Mouse (Mus musculus): ENCODE data around the gene Ncbp2.

The Ncbp2 gene

GRCm38 (mm10) chr16:32009913-32010312, 61.6 kb downstream of the Ncbp2 start:
- peak; percentile 9 for DNase-seq (ENCODE audit: low read depth)

DNA sequence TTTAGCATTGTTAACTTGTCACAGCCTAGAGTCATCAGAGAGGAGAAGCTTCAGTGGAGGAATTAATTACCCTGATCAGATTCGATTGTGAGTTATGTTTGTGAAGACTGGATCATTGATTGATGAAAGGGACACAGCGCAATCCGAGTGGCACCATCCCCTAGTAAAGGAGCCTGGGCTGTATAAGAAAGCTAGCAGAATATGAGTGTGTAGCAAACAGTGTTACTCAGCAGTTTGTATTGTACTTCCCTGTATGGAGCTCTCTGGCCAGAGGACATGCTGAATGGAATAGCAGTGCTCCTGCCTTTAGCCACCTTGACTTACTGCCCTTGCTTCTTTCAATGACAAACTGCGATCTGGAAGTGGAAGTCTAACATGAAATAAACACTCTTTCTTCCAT, 62.0 kb downstream of the Ncbp2 start:
- no peak for DNase-seq (ENCODE audit: low read depth)
